Mouse (Mus musculus): ENCODE data around the gene Kif21b.

GRCm38 (mm10) chr1:136167657-136168056 is 36.5 kb downstream of the Kif21b start:
- TF ChIP-seq CHD2 (IDR thresholded peaks at IDR 0.05; ENCODE audit: low read length) (no peak), SMC3 (IDR thresholded peaks at IDR 0.05; ENCODE audit: low read depth, low read length) (no peak), POLR2A (IDR thresholded peaks at IDR 0.05; ENCODE audit: control insufficient read depth in 1 of 2, insufficient read depth in 1 of 2, low read depth in 1 of 2, low read length in 2 of 2, poor library complexity in 1 of 2) (no peak), E2F4 (IDR thresholded peaks at IDR 0.05; ENCODE audit: borderline replicate concordance, low read depth, low read length) (no peak), CHD1 (IDR thresholded peaks at IDR 0.05; ENCODE audit: low read depth, low read length) (no peak), MAZ (IDR thresholded peaks at IDR 0.05; ENCODE audit: low read depth, low read length) (no peak), CTCF (IDR thresholded peaks at IDR 0.05 in 2 of 3, conservative IDR thresholded peaks at IDR 0.05 in 1 of 3; ENCODE audit: control insufficient read depth in 1 of 3, insufficient read depth in 1 of 3, low read depth in 2 of 3, low read length in 3 of 3, poor library complexity in 1 of 3, severe bottlenecking in 1 of 3) (no peak; a peak in 1 of 6 replicates), MAX (IDR thresholded peaks at IDR 0.05; ENCODE audit: low read length) (no peak)
